Mouse (Mus musculus): ENCODE results near the gene Sept10. TPM values are rescaled to one million over a fixed set of nuclear protein-coding genes. Genes with fewer than 3 reads are reported as not detected.

Sept10 gene
- total RNA-seq, 2 experiments from 2014 or later, result 6.1 to 7.2 TPM

Other genes with a start within 250 kb of the Sept10 start
- gene Sowahc, start 106 bp upstream of the Sept10 start, total RNA-seq (2021), result 1 to 10 TPM in 1 of 2 experiments, under 1 TPM in 1; 0.64 to 1.0 TPM
- 10 to 100 TPM; 21.9 to 31.7 TPM for gene P4ha1, start 101.4 kb upstream of the Sept10 start, total RNA-seq (2021)
- 100 to 1,000 TPM in 1 of 2 experiments, 10 to 100 TPM in 1; 85.4 to 136 TPM for gene Gm10273, start 173.8 kb upstream of the Sept10 start, total RNA-seq (2021)
- not detected for gene Pla2g12b, start 181.8 kb upstream of the Sept10 start, total RNA-seq (2021)
- under 1 TPM; 0.12 to 0.26 TPM for gene Oit3, start 219.9 kb upstream of the Sept10 start, total RNA-seq (2021)

Measured in gastrocnemius, postnatal 36 days (tissue).